Mouse (Mus musculus) liver, embryonic 14.5 days (tissue): ENCODE data around the gene Zc3h14.

Source experiments
- CTCF ChIP-seq: IDR thresholded peaks from 2 replicates; pipeline ENCODE4 v1.5.1; 2016; ENCODE audit warnings: antibody characterized with exemption, low read depth, control low read depth
- EP300 ChIP-seq: IDR thresholded peaks from 2 replicates; pipeline ENCODE4 v1.6.1; 2016; ENCODE audit warnings: antibody characterized with exemption, low read depth

DNA sequence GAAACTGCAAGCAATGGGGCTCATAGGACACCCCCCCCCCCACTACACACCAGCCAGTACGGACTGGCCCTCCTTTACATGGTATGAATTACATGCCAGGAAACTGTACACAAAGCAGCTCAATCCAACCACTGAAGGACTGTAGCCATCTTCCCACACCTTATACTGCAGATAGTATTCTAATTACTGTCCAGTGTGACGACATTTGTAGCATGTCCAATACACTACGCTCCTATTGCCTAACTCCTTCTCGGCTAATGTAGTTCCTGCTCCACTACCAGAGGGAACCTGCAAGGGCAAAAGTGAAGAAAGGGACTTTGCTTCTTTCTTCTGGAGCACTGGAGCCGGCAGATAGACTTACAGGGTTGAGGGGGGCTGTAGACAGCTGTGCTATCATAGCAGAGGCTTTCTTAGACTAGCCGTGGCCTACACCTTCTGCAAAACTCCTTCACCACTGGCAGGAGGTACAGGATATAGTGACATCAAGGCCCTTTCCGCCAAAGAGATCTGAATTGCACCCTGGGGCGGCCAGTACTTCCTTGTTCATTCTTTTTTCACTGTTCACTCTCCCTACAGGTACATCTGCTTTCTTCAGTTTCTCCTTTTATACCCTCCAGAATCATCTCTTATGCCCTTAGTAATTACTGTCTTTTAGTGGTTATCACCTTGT is 86.3 kb downstream of the Zc3h14 start:
- TF ChIP-seq EP300 (no peak), CTCF (no peak)
